Mouse (Mus musculus): ENCODE measurements around the gene Fads2.

Gene Fads2

DNA sequence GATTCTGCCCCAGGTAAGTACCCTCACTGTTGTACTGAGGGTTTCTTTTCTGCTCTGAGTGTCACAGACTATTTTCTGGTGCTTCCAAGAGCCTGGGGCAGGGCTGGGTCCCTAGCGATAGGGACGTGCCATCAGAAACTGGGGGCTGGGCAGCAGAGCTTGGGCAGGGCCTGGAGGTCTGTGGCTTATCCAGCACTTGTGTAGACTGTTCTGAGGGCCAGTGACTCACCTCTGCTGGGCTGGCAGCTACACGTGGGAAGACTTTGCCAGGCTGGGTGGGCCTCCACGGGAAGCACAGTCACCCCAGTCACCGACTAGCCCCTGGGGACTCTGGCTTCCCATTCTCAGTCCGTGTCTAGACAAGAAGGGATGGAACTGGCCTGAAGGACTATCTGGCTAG is 59.3 kb downstream of the Fads2 start:
- DNase-seq (ENCODE audit: low read depth, low spot score), result no peak

DNA sequence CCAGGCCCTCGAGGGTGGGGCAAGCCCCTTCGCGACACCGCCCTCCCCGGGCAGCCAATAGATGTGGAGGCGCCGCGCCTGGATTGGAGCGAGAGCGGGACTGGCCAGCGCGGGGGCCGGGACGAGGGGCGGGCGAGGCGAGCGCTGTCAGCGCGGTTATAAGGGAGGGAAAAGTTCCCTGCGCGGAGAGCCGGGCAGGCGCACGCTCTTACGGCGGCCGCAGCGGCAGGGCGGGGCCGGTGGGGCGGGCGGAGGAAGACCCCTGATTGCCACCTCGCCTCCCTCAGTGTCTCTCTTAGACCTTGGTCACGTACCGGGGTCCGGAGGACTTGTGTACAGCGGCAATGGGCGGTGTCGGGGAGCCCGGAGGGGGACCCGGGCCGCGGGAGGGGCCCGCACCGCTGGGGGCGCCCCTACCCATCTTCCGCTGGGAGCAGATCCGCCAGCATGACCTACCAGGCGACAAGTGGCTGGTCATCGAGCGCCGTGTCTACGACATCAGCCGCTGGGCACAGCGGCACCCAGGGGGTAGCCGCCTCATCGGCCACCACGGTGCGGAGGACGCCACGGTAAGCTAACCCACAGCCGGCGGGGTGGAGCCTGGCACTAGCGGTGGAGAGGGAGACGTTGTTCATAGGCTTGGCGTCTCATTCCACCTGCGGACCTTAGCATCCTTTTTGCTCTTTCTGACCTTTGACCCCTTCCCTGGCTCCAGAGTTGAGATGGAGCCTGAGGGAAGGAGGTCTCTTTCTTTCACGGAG is 60.0 kb downstream of the Fads2 start, which contains the start of gene Fads3:
Gene Fads3, plus strand, starts transcription at position 182 of the 761 bp plus-strand sequence.
- DNase-seq (ENCODE audit: low read depth, low spot score), result no peak

DNA sequence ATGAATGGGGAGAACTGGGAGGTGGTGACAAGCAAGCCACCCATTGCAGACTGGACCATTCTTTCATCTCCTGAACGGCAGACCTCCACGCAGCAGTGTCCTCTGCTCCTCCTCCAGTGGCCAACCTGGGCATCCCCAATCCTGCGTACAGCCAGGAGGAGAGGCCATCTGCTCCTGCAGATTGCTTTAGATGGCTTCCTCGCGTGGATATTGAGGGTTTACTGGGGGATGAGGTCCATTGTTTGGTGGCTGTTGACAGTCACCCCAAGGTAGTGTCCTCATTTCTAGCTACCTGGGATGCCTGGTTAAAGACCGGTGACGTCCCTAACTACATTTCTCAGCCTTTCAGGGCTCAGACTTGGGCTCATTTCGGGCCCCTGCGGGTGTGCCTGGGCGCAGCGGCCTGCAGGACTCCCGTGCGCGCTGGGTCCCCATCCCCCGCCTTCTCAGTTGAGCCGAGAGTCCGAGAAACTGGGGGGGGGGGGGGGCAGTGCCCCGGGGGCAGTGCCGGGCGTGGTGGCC is 60.6 kb downstream of the Fads2 start:
- no peak for DNase-seq (ENCODE audit: low read depth, low spot score)

- DNase-seq (ENCODE audit: low read depth, low spot score), result no peak
Measured at GRCm38 (mm10) chr19:10039615-10040014, 61.9 kb downstream of the Fads2 start.

DNA sequence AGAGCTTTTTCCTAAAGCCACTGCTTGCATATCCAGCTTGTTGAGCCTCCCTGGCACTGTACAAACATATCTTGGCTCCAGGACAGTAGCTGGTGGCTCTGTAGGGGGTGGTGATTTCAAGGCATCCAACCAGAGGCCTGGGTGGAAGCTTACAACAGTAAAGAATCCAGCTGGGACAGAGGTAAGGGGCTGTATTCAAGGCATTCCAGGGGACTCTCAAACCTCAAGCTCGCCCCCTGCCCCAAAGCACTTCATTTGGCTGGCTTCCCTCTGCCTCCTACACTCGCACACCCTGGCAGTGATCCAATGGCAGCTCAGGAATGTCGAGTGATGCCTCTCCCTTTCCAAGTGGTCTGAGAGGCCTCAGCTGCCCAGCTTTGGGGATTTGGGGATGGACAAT is 62.6 kb downstream of the Fads2 start:
- no peak for DNase-seq (ENCODE audit: low read depth, low spot score)

DNA sequence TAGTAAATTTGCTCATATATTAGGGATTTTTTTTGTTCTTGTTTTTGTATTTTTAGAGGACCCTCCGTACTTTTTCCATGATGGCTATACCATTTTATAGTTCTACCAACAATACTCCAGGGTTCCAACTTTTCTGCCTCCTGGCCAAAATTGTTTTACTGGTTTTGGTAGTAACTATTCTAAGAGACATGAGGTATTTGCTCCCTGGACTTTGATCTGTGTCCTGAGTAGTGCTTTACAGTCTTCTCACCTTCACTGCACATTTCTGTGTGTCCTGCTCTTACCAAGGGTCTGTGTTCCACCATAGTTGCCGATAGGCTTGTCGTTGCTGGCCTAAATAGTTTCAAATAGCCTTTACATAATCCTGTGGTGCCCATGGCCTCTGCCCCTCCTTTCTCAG is 63.2 kb downstream of the Fads2 start:
- DNase-seq (ENCODE audit: low read depth, low spot score), result no peak

- DNase-seq (ENCODE audit: low read depth, low spot score), result no peak
Measured at GRCm38 (mm10) chr19:10037534-10037933, 64.0 kb downstream of the Fads2 start.

DNA sequence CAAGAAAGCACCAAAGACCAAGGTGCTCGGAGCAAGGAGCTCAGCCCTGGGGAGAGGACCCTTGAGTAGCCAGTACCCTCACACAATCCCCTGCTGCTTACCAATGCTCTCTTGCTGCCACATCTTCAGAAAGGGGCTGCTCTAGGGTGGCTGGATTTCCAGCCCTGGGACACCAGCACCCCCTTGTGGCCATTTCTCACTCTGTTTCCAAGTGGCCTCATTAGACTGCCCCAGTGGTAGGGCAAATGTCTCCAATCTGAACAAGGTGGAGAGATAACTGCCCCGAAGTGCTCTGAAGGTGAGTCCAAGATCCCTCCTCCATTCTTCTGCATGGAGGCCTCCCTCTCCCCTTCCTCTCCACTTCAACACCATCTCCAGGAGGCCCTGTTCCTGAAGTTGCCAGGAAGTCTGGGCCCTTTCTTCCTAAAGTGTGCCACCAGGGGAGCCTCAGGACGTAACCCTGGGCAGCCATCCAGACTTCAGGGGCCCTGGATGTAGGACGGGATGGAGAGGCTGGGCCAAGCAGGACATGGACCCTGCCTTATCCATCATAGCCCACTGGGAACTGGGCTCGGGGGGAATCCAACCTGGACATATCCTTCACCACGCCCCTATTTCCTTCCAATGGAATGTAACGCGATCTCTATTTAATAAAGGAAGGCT is 66.6 kb downstream of the Fads2 start:
- no peak for DNase-seq (ENCODE audit: low read depth, low spot score)

DNA sequence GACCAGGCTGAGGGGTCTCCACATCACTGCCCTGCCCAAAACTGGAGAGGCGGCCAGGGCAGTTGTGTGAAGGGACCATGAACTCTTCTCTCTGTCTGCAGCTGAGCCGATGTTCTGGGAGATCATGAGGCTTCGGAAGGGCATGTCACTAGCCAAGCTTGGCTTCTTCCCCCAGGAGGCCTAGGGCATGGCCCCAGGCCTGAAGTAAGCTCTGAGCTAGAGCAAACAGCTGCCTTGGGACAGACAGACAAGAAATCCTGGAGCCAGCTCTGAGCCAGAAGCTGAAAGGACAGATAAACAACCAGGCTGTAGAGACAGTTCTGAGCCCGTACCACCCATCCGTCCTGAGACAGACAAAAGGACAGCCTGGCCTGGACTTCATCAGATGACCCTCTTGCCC is 67.2 kb downstream of the Fads2 start:
- DNase-seq (ENCODE audit: low read depth, low spot score), result no peak

DNA sequence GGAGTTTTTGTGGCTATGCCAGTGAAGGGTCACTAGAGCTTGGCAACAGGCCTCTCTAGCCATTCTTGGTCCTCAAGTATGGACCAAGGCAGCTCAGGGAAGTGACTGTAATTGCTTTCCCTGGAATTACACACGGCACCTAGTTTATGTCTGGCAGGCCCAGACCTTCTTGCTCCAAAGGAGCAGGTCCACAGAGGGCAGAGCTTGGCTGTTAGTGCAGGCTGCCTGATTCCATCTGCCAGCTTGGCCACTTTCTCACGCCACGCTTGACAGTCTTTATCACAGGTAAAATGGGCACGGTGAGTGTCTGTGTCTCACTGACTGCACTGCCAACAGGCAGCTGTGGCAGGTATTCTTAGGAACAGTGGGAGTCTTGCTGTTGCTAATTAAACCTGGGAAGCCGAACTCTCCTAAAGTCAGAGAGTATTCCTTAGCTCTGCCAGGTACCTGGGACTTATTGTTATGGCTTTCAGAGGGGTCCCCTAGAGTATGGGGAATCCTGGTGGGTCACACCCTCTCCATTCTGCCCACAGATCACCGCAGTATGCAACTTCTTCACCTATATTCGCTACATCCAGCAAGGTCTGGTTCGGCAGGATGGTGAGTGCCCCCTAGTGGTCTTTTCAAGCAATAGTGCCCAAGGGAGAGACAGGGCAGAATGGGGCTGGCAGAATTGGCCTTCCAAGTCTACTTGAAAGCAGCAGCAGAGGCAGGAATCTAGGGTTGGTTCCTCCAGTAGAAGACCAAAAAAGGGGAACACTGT is 68.2 kb downstream of the Fads2 start:
- DNase-seq (ENCODE audit: low read depth, low spot score), result no peak

DNA sequence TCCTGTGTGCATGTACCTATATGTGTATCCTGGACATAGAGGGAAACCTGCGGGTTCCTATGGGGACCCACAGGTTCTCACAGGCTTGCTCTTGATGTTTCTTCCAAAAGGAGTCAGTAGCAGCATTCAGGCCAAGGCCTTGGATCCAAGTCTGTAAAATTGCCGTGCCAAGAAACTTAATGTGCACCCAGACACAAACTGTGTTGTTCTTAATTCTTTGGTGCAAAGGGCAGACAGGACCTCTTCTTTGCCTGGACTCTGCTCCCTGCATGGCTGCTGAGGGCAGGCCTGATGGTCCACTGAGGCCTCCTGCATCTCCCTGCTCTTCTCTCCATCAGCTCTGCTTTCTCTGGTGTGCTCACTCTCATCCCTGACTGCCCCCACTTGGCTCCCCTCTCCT is 71.8 kb downstream of the Fads2 start:
- DNase-seq (ENCODE audit: low read depth, low spot score), result no peak

- DNase-seq (ENCODE audit: low read depth, low spot score), result no peak
Measured at GRCm38 (mm10) chr19:10025169-10025875, 76.2 kb downstream of the Fads2 start.

DNA sequence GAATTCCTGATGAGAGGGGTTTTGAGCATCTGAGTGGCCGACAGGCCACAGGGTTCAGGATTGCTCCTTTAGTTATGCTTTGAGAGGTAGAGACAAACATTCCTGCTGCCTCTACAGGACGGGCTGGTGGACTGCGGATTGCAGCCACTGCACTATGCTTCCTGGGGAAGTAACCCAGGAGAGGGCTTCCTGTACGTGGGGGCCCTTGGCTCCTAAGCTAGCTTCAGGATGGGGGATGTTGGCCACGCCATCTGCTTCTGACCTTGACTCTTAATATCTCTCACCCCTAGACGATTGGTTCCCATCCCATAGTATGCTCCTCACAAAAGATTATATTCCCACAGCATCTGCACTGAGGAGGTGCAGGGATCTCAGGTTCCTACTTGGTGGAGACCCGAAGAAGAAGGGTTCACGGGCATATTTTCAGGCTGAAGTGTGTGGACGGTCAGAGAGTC is 78.2 kb downstream of the Fads2 start:
- DNase-seq (ENCODE audit: low read depth, low spot score), result no peak

DNA sequence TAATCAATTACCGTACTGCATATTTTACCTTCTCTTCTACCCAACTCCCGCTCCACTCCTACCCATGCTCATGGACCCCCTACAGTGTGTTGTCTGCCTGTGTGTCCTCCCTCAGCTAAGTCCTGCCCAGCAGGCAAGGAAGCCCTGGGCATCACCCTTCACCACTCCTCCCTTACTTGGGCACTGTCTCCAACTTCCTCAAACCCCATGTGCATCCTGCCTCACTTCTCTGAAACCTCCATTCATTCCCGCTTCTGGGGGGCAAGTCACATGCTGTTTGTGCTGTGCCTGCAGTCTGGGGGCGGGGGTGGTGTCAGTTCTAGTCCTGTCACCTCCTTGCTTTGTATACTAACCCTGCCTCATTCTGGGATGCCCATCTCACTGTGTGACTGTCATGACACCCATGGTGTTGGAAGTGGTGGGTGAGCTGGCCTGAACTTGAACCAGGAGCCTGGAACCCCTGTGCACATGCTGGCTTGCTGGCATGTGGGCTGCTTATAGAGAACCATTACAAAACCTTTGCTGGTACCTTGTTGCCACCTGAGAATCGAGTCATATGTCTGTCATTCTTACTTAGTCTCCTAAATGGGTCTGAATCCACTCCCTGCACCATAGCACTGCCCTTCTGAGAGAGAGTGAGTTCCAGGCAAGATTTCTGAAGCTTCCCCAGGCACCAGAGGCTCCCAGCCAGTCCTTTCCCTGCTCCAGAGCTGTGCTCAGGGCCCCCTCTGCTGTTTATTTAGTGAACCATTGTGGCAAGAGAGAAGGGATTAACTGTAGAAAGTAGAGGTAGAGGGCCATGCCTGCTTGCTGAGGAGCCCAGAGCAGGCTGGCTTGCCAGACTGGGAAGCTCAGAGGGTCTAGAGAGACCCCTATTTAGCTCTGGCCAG is 78.9 kb downstream of the Fads2 start:
- no peak for DNase-seq (ENCODE audit: low read depth, low spot score)

- no peak for DNase-seq (ENCODE audit: low read depth, low spot score)
Measured at GRCm38 (mm10) chr19:10021981-10022380, 79.6 kb downstream of the Fads2 start.

GRCm38 (mm10) chr19:10019214-10019760 is 82.3 kb downstream of the Fads2 start:
- no peak for DNase-seq (ENCODE audit: low read depth, low spot score)

- DNase-seq (ENCODE audit: low read depth, low spot score), result no peak
Measured at GRCm38 (mm10) chr19:10018527-10018818, 83.1 kb downstream of the Fads2 start.

GRCm38 (mm10) chr19:10017637-10018526 is 83.7 kb downstream of the Fads2 start:
- DNase-seq (ENCODE audit: low read depth, low spot score), result no peak

- no peak for DNase-seq (ENCODE audit: low read depth, low spot score)
Measured at GRCm38 (mm10) chr19:10016151-10016550, 85.4 kb downstream of the Fads2 start.
